Mouse (Mus musculus): ENCODE results near the gene Me3.

DNA sequence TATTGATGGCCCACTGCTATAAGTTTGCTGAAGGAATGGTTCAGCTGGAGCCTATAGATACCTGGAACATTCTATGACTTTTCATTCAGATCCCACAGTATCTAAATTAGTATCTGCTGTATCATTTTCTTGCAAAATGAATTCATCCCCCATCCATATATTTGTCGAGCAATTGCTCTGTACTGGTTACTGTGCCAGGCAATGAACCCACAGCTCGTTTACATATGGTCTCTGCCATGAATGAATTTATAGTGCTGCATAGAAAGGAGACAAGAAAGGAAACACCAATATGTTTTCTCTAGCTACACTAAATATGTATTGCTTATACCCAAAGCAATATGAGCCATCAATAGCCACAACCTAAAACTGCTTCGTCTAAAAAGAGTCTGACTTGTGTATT, 94.5 kb downstream of the Me3 start:
- no peak for TF ChIP-seq CTCF (IDR thresholded peaks at IDR 0.05)
- no peak for TF ChIP-seq EP300 (IDR thresholded peaks at IDR 0.05)

Measured in lung, postnatal 0 days (tissue).